Mouse (Mus musculus): ENCODE measurements around the gene Man1a2. TPM values are rescaled to one million over a fixed set of nuclear protein-coding genes. Genes with fewer than 3 reads are reported as not detected.

The Man1a2 gene
- polyA plus RNA-seq, 1 experiment from 2014 or later = 40.9 TPM

DNA sequence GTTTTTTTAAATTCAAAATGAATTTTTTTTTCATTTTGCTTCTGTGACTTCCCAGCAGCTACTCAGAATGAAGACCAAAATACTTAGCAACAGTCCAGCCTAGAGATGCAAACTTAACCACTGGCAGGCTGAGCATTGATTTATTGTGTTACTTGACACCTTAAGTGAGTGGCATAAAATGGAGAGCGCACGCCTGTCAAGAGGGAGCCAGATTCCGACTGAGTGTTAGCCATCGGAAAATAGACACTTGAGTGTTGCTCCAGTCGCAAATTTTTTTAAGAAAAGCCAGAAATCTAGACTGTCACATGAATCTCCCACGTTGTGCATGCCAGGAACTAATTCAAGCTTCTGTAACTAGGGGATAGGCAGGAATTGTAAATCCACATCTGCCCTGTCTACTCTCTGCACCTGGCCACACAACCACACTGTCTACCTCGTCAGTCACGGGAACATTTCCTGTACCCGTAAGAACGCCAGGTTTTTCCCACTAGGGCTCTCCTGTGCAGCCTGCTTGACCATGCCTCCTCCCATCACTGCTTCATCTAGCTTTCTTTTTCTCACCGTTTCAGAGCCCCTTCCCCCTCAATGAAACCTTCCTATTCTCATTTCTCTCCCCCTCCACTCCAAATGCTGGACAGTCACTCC, 3.7 kb downstream of the Man1a2 start:
- H3K36me3 ChIP-seq = no peaks in the 10 kb centered on the region
- H3K27ac ChIP-seq (replicated peaks) = no peak overlapping the region
- H3K9me3 ChIP-seq = peaks cover 5% of the 10 kb centered on the region; the same call in 1 of the 2 replicates
- no peaks in the 10 kb centered on the region for H3K27me3 ChIP-seq
- peak overlapping the region; percentile 79 for H3K4me2 ChIP-seq
- H3K4me3 ChIP-seq = peak overlapping the region; percentile 68
- 2% methylated on average over 11 of the region's 11 CpGs for WGBS
- H3K9ac ChIP-seq = peak overlapping the region; percentile 54
- no peak for ATAC-seq (ENCODE audit: low read depth)
- peaks cover 47% of the 10 kb centered on the region for H3K4me1 ChIP-seq (replicated peaks)

DNA sequence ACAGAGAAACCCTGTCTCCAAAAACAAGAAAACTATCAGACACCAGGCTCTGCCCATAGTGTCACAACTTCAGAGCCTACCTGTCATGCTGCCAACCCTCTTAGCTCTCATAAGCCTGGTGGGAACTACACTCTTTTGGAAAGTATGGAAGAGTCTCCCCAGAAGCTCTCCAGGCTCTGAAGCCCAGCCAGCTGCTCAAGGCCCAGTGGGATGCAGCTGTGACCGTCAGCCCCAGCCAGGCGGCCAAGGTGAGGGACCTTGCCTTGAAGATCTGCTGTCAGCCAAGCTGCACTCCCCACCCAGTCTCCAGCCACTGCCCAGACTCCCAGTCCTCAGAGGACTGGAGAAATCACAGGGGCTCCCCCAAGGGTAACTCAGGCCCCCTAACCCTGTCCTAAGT, 5.1 kb downstream of the Man1a2 start:
- Histone ChIP-seq H3K9ac (no peak overlapping the region), H3K27me3 (no peaks in the 10 kb centered on the region), H3K4me1 (replicated peaks) (peaks cover 42% of the 10 kb centered on the region), H3K4me2 (peak overlapping the region; percentile 11; the same call in 1 of the 2 replicates), H3K4me3 (no peak overlapping the region), H3K9me3 (peaks cover 8% of the 10 kb centered on the region; the same call in 1 of the 2 replicates), H3K36me3 (no peaks in the 10 kb centered on the region), H3K27ac (replicated peaks) (no peak overlapping the region)
- WGBS = 78% methylated on average over 2 of the region's 2 CpGs
- ATAC-seq (ENCODE audit: low read depth) = no peak

DNA sequence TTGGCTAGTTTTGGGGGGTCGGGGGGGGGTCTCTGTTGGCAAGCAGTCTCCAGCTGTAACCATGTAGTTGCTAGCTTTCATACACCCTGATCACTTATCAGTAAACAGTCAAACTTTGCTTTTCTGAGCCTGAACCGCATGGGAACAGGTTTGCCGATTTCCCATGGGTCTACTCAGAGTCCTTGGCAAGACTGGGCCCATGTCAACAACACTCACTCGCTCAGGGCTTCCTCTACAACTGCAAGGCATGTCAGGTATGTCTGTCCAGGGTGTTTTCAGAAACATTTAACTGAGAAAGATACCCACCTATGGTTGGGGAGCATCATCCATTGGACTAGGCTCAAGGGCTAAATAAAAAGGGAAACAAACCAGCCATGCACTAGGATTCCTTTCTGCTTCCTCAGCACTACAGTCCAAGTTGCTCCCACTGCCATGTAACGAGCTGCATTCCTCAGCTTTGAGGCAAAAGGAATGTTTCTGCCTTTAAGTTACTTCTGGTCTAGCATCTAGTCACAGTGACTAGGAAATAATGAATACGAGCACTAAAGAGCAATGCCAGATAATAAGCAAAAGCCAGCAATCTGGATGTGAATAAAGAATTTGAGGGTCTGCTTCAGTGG, 6.2 kb downstream of the Man1a2 start:
- no peak overlapping the region for H3K9ac ChIP-seq
- WGBS = 88% methylated on average over 6 of the region's 6 CpGs
- H3K4me3 ChIP-seq = no peak overlapping the region
- ATAC-seq (ENCODE audit: low read depth) = no peak
- H3K4me2 ChIP-seq = no peak overlapping the region
- no peaks in the 10 kb centered on the region for H3K27me3 ChIP-seq
- H3K9me3 ChIP-seq = peaks cover 8% of the 10 kb centered on the region; the same call in 1 of the 2 replicates
- H3K27ac ChIP-seq (replicated peaks) = no peak overlapping the region
- no peaks in the 10 kb centered on the region for H3K36me3 ChIP-seq
- peaks cover 40% of the 10 kb centered on the region for H3K4me1 ChIP-seq (replicated peaks)

DNA sequence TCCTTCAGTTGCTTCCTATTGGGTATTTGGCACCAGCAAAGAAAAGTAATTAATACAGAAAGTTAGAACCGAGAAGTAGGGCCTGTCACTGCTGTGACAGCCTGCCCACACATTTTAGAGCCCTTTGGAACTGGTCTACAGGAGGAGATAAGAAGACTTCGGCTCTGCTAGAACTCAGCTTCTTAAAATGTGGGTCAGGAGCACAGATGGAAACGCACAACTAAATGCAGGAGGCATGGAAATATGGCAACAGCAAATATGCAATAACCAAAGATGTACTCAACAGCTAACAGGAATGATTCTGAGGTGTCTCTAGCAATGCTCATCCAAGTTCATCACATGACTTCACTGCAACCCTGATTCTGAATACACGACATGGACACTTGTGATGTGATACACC, 10.2 kb downstream of the Man1a2 start:
- peaks cover 8% of the 10 kb centered on the region; the same call in 1 of the 2 replicates for H3K9me3 ChIP-seq
- H3K9ac ChIP-seq = no peak overlapping the region
- H3K27me3 ChIP-seq = no peaks in the 10 kb centered on the region
- no peak overlapping the region for H3K27ac ChIP-seq (replicated peaks)
- H3K4me2 ChIP-seq = no peak overlapping the region
- no peak overlapping the region for H3K4me3 ChIP-seq
- WGBS = 91% methylated on average over 4 of the region's 4 CpGs
- ATAC-seq (ENCODE audit: low read depth) = no peak
- H3K4me1 ChIP-seq (replicated peaks) = peaks cover 7% of the 10 kb centered on the region
- no peaks in the 10 kb centered on the region for H3K36me3 ChIP-seq

DNA sequence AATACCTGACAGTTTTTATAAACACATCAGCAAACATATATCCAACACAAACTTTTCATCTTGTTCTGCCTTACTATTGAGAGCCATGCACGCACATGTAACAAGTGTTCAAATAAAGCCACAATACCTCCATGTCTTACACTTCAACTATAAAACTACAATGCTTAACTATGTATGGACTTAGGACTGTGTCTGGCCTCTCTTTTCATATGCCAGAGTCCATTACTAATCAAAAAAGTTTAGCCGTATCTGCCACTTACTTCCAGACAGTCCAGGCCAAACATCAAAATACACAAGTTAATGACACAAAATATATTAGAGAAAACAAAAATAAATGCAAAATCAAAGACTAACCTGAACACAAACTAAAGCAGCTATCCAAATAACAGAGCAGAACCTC, 14.9 kb downstream of the Man1a2 start:
- ATAC-seq (ENCODE audit: low read depth) = no peak
- H3K9me3 ChIP-seq = no peaks in the 10 kb centered on the region
- WGBS = 84% methylated on average over 2 of the region's 2 CpGs

DNA sequence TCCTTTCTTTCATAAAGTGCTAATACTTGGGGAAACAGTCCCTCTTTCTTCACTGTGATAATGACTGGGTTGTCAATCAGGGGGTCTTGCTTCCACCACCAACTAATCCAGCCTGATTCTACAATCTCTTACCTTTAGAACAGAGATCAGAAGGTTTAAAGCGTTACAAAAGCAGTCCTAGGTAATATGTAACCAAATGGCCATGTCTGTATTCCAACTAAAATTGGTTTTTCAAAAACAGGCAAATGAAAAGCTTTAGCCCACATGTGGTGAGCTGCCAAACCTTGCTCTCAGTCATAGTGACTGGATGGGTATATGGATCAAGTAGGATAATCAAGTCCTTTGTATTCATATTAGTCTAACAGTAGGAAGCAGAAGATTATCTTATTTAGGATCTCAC, 32.0 kb downstream of the Man1a2 start:
- Histone ChIP-seq H3K4me1 (replicated peaks) (no peaks in the 10 kb centered on the region), H3K27ac (replicated peaks) (no peak overlapping the region), H3K4me3 (no peak overlapping the region), H3K36me3 (peaks cover 18% of the 10 kb centered on the region; the same call in 1 of the 2 replicates), H3K4me2 (no peak overlapping the region), H3K9ac (no peak overlapping the region), H3K27me3 (no peaks in the 10 kb centered on the region), H3K9me3 (no peaks in the 10 kb centered on the region)
- WGBS = 85% methylated on average over 1 of the region's 1 CpGs
- ATAC-seq (ENCODE audit: low read depth) = no peak

More for the DNA sequence above, 14.9 kb downstream of the Man1a2 start:
- Histone ChIP-seq H3K4me3 (no peak overlapping the region), H3K27me3 (no peaks in the 10 kb centered on the region), H3K27ac (replicated peaks) (no peak overlapping the region), H3K9ac (no peak overlapping the region), H3K4me2 (no peak overlapping the region), H3K36me3 (no peaks in the 10 kb centered on the region), H3K4me1 (replicated peaks) (no peaks in the 10 kb centered on the region)

DNA sequence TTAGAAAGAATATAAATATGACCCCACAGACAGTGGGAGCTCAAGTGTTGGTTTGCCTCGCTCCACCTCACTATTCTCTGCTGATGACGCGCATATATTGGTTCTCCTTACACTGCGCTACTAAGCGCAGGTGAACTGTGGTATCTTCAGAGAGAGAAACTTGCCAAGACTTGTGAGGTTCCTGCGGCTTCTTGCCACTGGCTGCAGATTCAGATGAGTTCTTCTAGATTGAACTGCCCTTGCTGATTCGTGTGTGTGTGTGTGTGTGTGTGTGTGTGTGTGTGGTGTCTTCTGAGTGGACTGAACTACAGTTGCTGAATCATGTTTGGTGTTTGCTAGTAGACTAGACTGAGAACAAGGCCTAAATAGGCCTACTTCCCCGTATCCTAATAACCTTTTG, 43.7 kb downstream of the Man1a2 start:
- H3K4me3 ChIP-seq = no peak overlapping the region
- H3K9ac ChIP-seq = no peak overlapping the region
- no peak overlapping the region for H3K4me2 ChIP-seq
- no peaks in the 10 kb centered on the region for H3K9me3 ChIP-seq
- peaks cover 16% of the 10 kb centered on the region; the same call in 1 of the 2 replicates for H3K36me3 ChIP-seq
- no peak for ATAC-seq (ENCODE audit: low read depth)
- WGBS = 95% methylated on average over 8 of the region's 8 CpGs
- H3K4me1 ChIP-seq (replicated peaks) = no peaks in the 10 kb centered on the region
- H3K27me3 ChIP-seq = no peaks in the 10 kb centered on the region
- no peak overlapping the region for H3K27ac ChIP-seq (replicated peaks)

DNA sequence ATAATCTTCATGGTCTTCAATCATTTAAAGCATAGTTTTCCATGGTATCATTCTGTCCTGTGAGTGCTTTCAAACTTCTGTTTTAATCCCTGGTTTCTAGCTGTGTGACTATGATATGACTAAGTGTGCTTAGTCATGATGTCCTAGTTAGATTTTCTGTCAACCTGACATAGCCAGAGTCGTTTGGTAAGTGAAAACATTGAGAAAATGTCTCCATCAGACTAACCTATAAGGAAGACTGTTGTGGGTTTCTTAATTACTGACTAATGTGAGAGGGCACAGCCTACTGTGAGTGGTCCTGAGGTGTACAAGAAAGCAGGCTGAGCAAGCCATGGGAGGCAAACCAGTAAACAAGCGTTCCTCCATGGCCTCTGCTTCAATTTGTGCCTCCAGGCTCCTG, 49.0 kb downstream of the Man1a2 start:
- Histone ChIP-seq H3K9ac (no peak overlapping the region), H3K27me3 (no peaks in the 10 kb centered on the region), H3K9me3 (no peaks in the 10 kb centered on the region), H3K4me1 (replicated peaks) (no peaks in the 10 kb centered on the region), H3K4me3 (no peak overlapping the region), H3K36me3 (no peaks in the 10 kb centered on the region; the same call in 1 of the 2 replicates), H3K27ac (replicated peaks) (no peak overlapping the region), H3K4me2 (no peak overlapping the region)
- WGBS = 93% methylated on average over 2 of the region's 2 CpGs
- ATAC-seq (ENCODE audit: low read depth) = no peak

DNA sequence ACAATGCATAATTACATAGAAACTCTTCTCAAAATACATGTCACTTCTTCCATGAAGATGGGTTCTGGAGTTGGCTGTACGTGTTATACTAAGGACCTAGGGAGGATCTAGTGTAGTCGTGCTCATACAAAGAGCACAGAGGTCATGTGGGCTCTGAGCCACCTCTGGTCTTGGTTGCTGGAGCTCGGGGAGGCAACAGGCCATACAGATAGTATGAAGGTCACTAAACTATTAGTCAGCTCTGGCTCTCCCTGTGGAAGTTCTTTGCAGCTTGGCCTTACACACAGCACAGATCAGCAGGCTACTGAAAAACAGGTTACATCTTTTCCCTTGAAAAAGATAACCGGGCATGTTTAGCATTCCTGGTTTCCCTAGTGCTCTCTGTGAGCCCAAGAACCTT, 50.5 kb downstream of the Man1a2 start:
- no peaks in the 10 kb centered on the region for H3K9me3 ChIP-seq
- WGBS = 97% methylated on average over 4 of the region's 4 CpGs

DNA sequence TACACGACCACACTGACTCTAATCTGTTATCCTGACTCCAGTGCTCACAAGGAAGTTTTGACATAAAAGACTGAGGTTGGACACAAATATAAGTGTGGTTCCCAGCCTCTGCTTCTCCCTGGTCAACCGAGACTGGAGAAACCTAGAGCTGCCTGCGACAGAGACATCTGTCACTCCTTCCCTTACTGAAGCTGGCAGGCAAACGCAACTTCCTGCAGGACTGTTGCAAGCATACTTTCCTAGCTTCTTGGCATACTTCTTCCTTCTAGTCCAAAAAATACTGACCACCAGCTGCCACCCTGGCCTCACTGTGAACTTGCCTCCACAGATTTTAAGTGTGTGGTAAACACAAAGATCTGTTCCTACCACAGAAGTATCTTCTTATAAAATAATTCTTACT, 66.8 kb downstream of the Man1a2 start:
- no peak for ATAC-seq (ENCODE audit: low read depth)
- WGBS = 88% methylated on average over 4 of the region's 4 CpGs
- H3K36me3 ChIP-seq = no peaks in the 10 kb centered on the region
- no peaks in the 10 kb centered on the region for H3K9me3 ChIP-seq
- no peaks in the 10 kb centered on the region for H3K27me3 ChIP-seq
- no peak overlapping the region for H3K27ac ChIP-seq (replicated peaks)
- H3K4me2 ChIP-seq = no peak overlapping the region
- no peak overlapping the region for H3K9ac ChIP-seq
- H3K4me1 ChIP-seq (replicated peaks) = no peaks in the 10 kb centered on the region
- no peak overlapping the region for H3K4me3 ChIP-seq

More for the DNA sequence above, 50.5 kb downstream of the Man1a2 start:
- H3K4me1 ChIP-seq (replicated peaks) = no peaks in the 10 kb centered on the region
- H3K27me3 ChIP-seq = no peaks in the 10 kb centered on the region
- no peak overlapping the region for H3K9ac ChIP-seq
- peaks cover 3% of the 10 kb centered on the region for H3K36me3 ChIP-seq
- no peak for ATAC-seq (ENCODE audit: low read depth)
- no peak overlapping the region for H3K4me2 ChIP-seq
- no peak overlapping the region for H3K4me3 ChIP-seq
- H3K27ac ChIP-seq (replicated peaks) = no peak overlapping the region

DNA sequence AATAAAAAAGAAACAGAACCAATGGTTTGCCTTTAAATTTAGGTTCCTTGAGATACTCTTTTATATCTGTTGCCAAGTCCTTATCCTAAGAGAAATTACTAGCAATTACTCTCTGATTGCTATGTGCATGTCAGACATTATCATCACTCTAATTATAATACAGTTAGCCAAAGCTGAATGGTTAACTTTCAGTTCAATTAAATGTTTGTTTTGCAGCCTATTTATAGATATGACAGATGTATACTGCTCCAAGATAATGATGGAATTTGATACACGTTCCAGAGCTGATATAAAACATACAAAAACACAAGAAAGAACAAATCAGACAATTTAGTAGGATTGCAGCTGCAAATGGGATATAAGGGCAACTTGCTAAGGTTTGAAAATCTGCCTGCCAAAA, 74.4 kb downstream of the Man1a2 start:
- H3K9me3 ChIP-seq = no peaks in the 10 kb centered on the region
- H3K9ac ChIP-seq = no peak overlapping the region
- H3K27ac ChIP-seq (replicated peaks) = no peak overlapping the region
- no peaks in the 10 kb centered on the region for H3K4me1 ChIP-seq (replicated peaks)
- no peaks in the 10 kb centered on the region for H3K36me3 ChIP-seq
- ATAC-seq (ENCODE audit: low read depth) = no peak
- H3K27me3 ChIP-seq = no peaks in the 10 kb centered on the region
- 87% methylated on average over 1 of the region's 1 CpGs for WGBS
- H3K4me2 ChIP-seq = no peak overlapping the region
- H3K4me3 ChIP-seq = no peak overlapping the region

DNA sequence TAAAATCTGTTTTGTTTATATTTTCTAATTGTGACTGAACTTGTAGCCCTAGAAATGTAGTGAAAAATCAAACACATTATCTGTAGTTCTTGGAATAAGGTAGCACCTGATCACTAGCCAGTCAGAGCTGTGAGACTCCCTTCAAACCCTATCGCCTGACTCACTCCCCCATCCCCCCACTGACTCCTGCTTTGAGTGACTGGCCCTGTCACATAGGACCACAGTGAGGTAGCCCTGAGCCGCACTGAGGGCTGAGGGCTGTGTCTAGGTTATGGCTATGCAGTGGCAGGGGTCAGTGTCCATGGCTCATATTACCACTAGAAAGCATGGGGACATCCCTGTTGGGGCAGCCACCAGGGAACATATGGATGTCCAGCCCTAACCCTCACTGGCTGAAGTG, 80.8 kb downstream of the Man1a2 start:
- no peaks in the 10 kb centered on the region for H3K27me3 ChIP-seq
- WGBS = 85% methylated on average over 2 of the region's 2 CpGs
- H3K4me2 ChIP-seq = no peak overlapping the region
- no peaks in the 10 kb centered on the region; the same call in 1 of the 2 replicates for H3K9me3 ChIP-seq
- no peak overlapping the region for H3K27ac ChIP-seq (replicated peaks)
- H3K9ac ChIP-seq = no peak overlapping the region
- H3K4me3 ChIP-seq = no peak overlapping the region
- no peak for ATAC-seq (ENCODE audit: low read depth)
- peaks cover 7% of the 10 kb centered on the region; the same call in 1 of the 2 replicates for H3K36me3 ChIP-seq
- H3K4me1 ChIP-seq (replicated peaks) = no peaks in the 10 kb centered on the region

All from neural tube, embryonic 13.5 days (tissue).